Mouse (Mus musculus): Measurements from ENCODE around the gene Ttyh3. TPM values are rescaled to one million over a fixed set of nuclear protein-coding genes. Genes with fewer than 3 reads are reported as not detected.

Ttyh3 gene
- total RNA-seq, 1 experiment: 18.6 TPM

GRCm38 (mm10) chr5:140642076-140642475 is 6.8 kb downstream of the Ttyh3 start:
- no peak overlapping the region for H3K27ac ChIP-seq (ENCODE audit: insufficient read depth, low read depth, low read length, poor library complexity, severe bottlenecking)
- DNase-seq (ENCODE audit: low read depth, low spot score): no peak
- no peaks in the 10 kb centered on the region for H3K9me3 ChIP-seq (ENCODE audit: control insufficient read depth, insufficient read depth, low read depth, low read length)
- H3K4me3 ChIP-seq (ENCODE audit: insufficient read depth in 1 of 2, low read depth in 1 of 2, low read length in 2 of 2, poor library complexity in 1 of 2, severe bottlenecking in 1 of 2): no peak overlapping the region
- no peaks in the 10 kb centered on the region for H3K4me1 ChIP-seq (ENCODE audit: control insufficient read depth in 2 of 2, insufficient read depth in 2 of 2, low read length in 2 of 2, poor library complexity in 1 of 2)
- H3K9ac ChIP-seq (ENCODE audit: insufficient read depth, low read depth, low read length, poor library complexity, severe bottlenecking): no peak overlapping the region
- H3K36me3 ChIP-seq (ENCODE audit: control insufficient read depth, insufficient read depth, low read length, poor library complexity, severe bottlenecking): no peaks in the 10 kb centered on the region
- TF ChIP-seq ZC3H11A (IDR thresholded peaks at IDR 0.05; ENCODE audit: borderline replicate concordance, low read depth, low read length): no peak
- TF ChIP-seq HCFC1 (IDR thresholded peaks at IDR 0.05; ENCODE audit: borderline replicate concordance, insufficient read depth, low read length): no peak
- TF ChIP-seq CHD2 (IDR thresholded peaks at IDR 0.05; ENCODE audit: low read depth, low read length): no peak
- in situ Hi-C loops (cut with MboI; ENCODE audit: low sequenced_read_pairs in 2 of 2, unreplicated experiment in 2 of 2): no loop called here

- Histone ChIP-seq H3K4me3 (ENCODE audit: insufficient read depth in 1 of 2, low read depth in 1 of 2, low read length in 2 of 2, poor library complexity in 1 of 2, severe bottlenecking in 1 of 2) (no peak overlapping the region), H3K4me1 (ENCODE audit: control insufficient read depth in 2 of 2, insufficient read depth in 2 of 2, low read length in 2 of 2, poor library complexity in 1 of 2) (no peaks in the 10 kb centered on the region), H3K27ac (ENCODE audit: insufficient read depth, low read depth, low read length, poor library complexity, severe bottlenecking) (no peak overlapping the region), H3K36me3 (ENCODE audit: control insufficient read depth, insufficient read depth, low read length, poor library complexity, severe bottlenecking) (no peaks in the 10 kb centered on the region), H3K9me3 (ENCODE audit: control insufficient read depth, insufficient read depth, low read depth, low read length) (no peaks in the 10 kb centered on the region), H3K9ac (ENCODE audit: insufficient read depth, low read depth, low read length, poor library complexity, severe bottlenecking) (no peak overlapping the region)
- DNase-seq (ENCODE audit: low read depth, low spot score): no peak
- in situ Hi-C loops (cut with MboI; ENCODE audit: low sequenced_read_pairs in 2 of 2, unreplicated experiment in 2 of 2): no loop called here
- TF ChIP-seq MAFK (IDR thresholded peaks at IDR 0.05; ENCODE audit: insufficient read depth, low read depth, low read length): no peak
- TF ChIP-seq CHD2 (IDR thresholded peaks at IDR 0.05; ENCODE audit: low read depth, low read length): no peak
- no peak for TF ChIP-seq ZNF384 (IDR thresholded peaks at IDR 0.05; ENCODE audit: low read depth, low read length)
- no peak for TF ChIP-seq ZC3H11A (IDR thresholded peaks at IDR 0.05; ENCODE audit: borderline replicate concordance, low read depth, low read length)
- no peak for TF ChIP-seq HCFC1 (IDR thresholded peaks at IDR 0.05; ENCODE audit: borderline replicate concordance, insufficient read depth, low read length)
Measured at GRCm38 (mm10) chr5:140641254-140641928, 7.4 kb downstream of the Ttyh3 start.

GRCm38 (mm10) chr5:140640812-140641211 is 8.0 kb downstream of the Ttyh3 start:
- no peaks in the 10 kb centered on the region for H3K4me1 ChIP-seq (ENCODE audit: control insufficient read depth in 2 of 2, insufficient read depth in 2 of 2, low read length in 2 of 2, poor library complexity in 1 of 2)
- in situ Hi-C loops (cut with MboI; ENCODE audit: low sequenced_read_pairs in 2 of 2, unreplicated experiment in 2 of 2): no loop called here

GRCm38 (mm10) chr5:140639871-140640270 is 9.0 kb downstream of the Ttyh3 start:
- TF ChIP-seq ZC3H11A (IDR thresholded peaks at IDR 0.05; ENCODE audit: borderline replicate concordance, low read depth, low read length) (no peak), CHD2 (IDR thresholded peaks at IDR 0.05; ENCODE audit: low read depth, low read length) (no peak), MAFK (IDR thresholded peaks at IDR 0.05; ENCODE audit: insufficient read depth, low read depth, low read length) (no peak), HCFC1 (IDR thresholded peaks at IDR 0.05; ENCODE audit: borderline replicate concordance, insufficient read depth, low read length) (no peak), ZNF384 (IDR thresholded peaks at IDR 0.05; ENCODE audit: low read depth, low read length) (no peak)
- H3K4me3 ChIP-seq (ENCODE audit: insufficient read depth in 1 of 2, low read depth in 1 of 2, low read length in 2 of 2, poor library complexity in 1 of 2, severe bottlenecking in 1 of 2): no peak overlapping the region
- no peaks in the 10 kb centered on the region for H3K9me3 ChIP-seq (ENCODE audit: control insufficient read depth, insufficient read depth, low read depth, low read length)
- no peaks in the 10 kb centered on the region; the same call in 1 of the 2 replicates for H3K36me3 ChIP-seq (ENCODE audit: control insufficient read depth, insufficient read depth, low read length, poor library complexity, severe bottlenecking)
- H3K9ac ChIP-seq (ENCODE audit: insufficient read depth, low read depth, low read length, poor library complexity, severe bottlenecking): no peak overlapping the region
- H3K4me1 ChIP-seq (ENCODE audit: control insufficient read depth in 2 of 2, insufficient read depth in 2 of 2, low read length in 2 of 2, poor library complexity in 1 of 2): peaks cover 0 to 3% of the 10 kb centered on the region in 2 experiments; a peak in 1 of 4 replicates
- no peak for DNase-seq (ENCODE audit: low read depth, low spot score)
- in situ Hi-C loops (cut with MboI; ENCODE audit: low sequenced_read_pairs in 2 of 2, unreplicated experiment in 2 of 2): no loop called here
- no peak overlapping the region for H3K27ac ChIP-seq (ENCODE audit: insufficient read depth, low read depth, low read length, poor library complexity, severe bottlenecking)

More at GRCm38 (mm10) chr5:140640812-140641211, 8.0 kb downstream of the Ttyh3 start:
- TF ChIP-seq HCFC1 (IDR thresholded peaks at IDR 0.05; ENCODE audit: borderline replicate concordance, insufficient read depth, low read length): no peak
- no peak for TF ChIP-seq ZC3H11A (IDR thresholded peaks at IDR 0.05; ENCODE audit: borderline replicate concordance, low read depth, low read length)
- no peak for TF ChIP-seq ZNF384 (IDR thresholded peaks at IDR 0.05; ENCODE audit: low read depth, low read length)
- TF ChIP-seq CHD2 (IDR thresholded peaks at IDR 0.05; ENCODE audit: low read depth, low read length): no peak
- no peak for TF ChIP-seq MAFK (IDR thresholded peaks at IDR 0.05; ENCODE audit: insufficient read depth, low read depth, low read length)
- H3K9ac ChIP-seq (ENCODE audit: insufficient read depth, low read depth, low read length, poor library complexity, severe bottlenecking): no peak overlapping the region
- no peaks in the 10 kb centered on the region for H3K9me3 ChIP-seq (ENCODE audit: control insufficient read depth, insufficient read depth, low read depth, low read length)
- DNase-seq (ENCODE audit: low read depth, low spot score): no peak
- H3K27ac ChIP-seq (ENCODE audit: insufficient read depth, low read depth, low read length, poor library complexity, severe bottlenecking): no peak overlapping the region
- H3K36me3 ChIP-seq (ENCODE audit: control insufficient read depth, insufficient read depth, low read length, poor library complexity, severe bottlenecking): no peaks in the 10 kb centered on the region
- H3K4me3 ChIP-seq (ENCODE audit: insufficient read depth in 1 of 2, low read depth in 1 of 2, low read length in 2 of 2, poor library complexity in 1 of 2, severe bottlenecking in 1 of 2): no peak overlapping the region
